Mouse (Mus musculus) left cerebral cortex, postnatal 14 days (tissue): ENCODE data around the gene Ciz1. TPM values are rescaled to one million over a fixed set of nuclear protein-coding genes. Genes with fewer than 3 reads are reported as not detected.
"Not testable (repeated sequence)": the region's sequence is repeated elsewhere in the genome, so short reads cannot be mapped to it uniquely, and the experiment has no call there.

Experiments
- DNase-seq, 2 experiments: peaks; one replicate each; pipeline ENCODE4 v3.0.0; 2021 to 2022; ENCODE audit warnings: low spot score in 2 of 2, mixed read lengths in 1 of 2
- intact Hi-C: fragments of 180-260 bp; cut with DNase I; formaldehyde crosslinking; loops from one replicate; pipeline ENCODE4 v1.15.1; 2025
- total RNA-seq, 2 experiments: library from RNA; stranded (reverse); gene quantifications; 2 replicates each; pipeline ENCODE4 v1.2.3; 2021

Gene Ciz1
- total RNA-seq, 2 experiments from 2014 or later, result 69.5 to 79.0 TPM

GRCm38 (mm10) chr2:32342539-32343350 is 9.4 kb upstream of the Ciz1 start:
- peak; percentile 71 to 76 for DNase-seq
- intact Hi-C loops, result no loop called here

GRCm38 (mm10) chr2:32343351-32343671 is 8.8 kb upstream of the Ciz1 start:
- DNase-seq, result no peak
- intact Hi-C loops, result no loop called here

DNA sequence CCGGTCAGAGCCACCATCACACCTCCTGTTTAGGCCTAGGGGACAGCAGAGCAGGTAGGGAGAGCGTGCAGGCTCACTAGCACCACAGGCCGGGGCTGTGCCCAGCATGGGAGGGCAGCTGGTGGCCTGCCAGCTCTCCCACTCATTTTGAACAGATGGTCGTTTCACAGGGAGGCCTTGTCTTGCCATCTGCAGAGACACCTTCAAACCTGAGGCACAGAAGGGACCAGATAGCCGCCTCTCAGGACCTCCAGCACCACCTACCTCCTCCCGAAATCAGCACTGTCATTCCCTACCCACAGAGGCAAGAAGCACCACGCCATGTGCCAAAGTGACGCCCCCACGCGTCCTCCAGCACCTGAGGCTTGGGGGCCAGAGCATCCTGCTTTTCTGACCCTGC is 8.1 kb upstream of the Ciz1 start:
- no peak for DNase-seq
- intact Hi-C loops, result no loop called here

DNA sequence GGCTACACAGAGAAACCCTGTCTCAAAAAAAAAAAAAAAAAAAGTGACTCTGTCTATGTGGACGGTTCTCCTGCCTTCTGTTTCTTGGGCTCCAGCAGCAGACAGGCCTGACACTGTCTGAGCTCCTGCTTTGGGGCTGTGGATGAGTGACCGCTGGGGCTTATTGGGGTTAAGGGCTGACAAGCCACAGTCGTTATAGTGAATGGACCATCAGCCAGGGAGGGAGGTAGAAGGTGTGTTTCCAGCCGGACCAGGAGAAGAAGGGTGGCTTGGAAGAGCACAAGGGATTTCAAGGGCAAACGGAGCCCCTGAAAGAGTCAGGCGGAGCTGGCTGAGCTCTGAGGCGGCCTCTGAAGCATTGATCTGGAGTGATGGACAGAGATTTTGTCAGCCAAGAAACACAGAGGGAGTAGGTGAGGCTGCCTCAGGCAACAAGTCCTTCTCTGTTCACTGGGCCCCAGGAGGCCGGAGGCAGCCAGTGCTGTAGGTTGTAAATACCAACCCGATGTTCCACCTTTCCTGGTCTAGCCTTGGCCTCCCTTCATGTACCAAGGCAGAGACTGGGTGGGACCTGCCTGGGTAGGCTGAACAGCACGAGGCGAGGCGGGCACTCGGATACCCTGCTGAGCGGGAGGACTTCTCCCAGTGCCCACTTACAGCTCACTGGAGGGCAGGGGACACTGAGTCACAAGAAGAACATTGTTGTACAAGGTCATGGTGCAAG is 7.4 kb upstream of the Ciz1 start:
- no peak for DNase-seq

GRCm38 (mm10) chr2:32347019-32347418 is 5.1 kb upstream of the Ciz1 start:
- intact Hi-C loops, result no loop called here

More for the DNA sequence above, 7.4 kb upstream of the Ciz1 start:
- intact Hi-C loops, result no loop called here

DNA sequence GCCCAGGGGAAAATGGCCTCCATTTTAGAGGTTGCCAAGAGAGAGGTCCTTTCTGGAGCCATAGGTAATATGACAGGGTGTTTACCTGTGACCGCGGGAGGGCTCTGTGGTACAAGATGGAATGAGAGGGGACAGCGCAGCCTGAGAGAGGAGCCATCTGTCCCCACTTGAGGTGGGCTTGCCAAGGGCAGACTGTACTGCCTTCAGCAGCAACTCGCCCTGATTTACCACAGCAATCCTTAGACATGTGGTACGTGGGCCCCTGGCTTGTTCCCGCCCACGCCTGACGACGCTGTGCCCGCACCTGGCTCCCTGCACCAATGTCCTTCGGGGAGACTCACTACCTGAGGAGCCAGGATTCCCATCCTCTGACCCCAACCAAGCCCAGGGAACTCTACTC is 3.8 kb upstream of the Ciz1 start:
- intact Hi-C loops, result no loop called here
- peak; percentile 62 to 70 for DNase-seq

More at GRCm38 (mm10) chr2:32347019-32347418, 5.1 kb upstream of the Ciz1 start:
- no peak for DNase-seq

GRCm38 (mm10) chr2:32349625-32350255 is 2.4 kb upstream of the Ciz1 start:
- peak; percentile 49 to 72 for DNase-seq
- intact Hi-C loops, result no loop called here

- DNase-seq, result no peak
- intact Hi-C loops, result no loop called here
These were observed 1.6 kb upstream of the Ciz1 start for GRCm38 (mm10) chr2:32350471-32351051.

- intact Hi-C loops, result no loop called here
- peak in 1 of 2 experiments; percentile 49 for DNase-seq
These were observed 611 bp upstream of the Ciz1 start for GRCm38 (mm10) chr2:32351471-32351961.

DNA sequence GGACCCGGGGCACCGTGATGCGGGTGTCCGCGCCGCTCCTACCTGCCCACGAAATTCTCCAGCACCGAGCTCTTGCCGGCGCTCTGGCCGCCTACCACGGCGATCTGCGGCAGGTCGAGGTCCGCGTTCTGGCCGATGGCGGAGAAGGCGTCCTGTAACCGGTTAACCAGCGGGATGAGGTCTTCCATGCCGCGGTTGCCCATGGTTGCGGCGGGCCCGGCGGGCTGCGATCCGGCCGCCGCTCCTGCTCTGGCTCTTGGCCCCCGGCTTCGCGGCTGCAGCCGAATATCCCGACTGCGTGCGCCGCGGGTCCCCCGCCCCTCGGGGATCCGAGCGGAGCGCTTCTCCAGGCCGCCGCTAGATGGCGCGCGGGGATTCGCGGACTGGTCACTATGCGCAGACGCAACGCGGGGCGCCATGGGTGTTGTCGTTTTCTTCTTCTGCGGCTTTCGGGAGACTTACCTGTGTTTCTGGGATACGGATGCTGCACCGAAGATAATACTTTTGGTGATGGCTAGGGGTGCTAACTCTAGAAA is 948 bp downstream of the Ciz1 start, which contains the start of gene Dnm1:
TSS of gene Dnm1 (minus strand) at position 332 of the 536 bp plus-strand sequence.
- DNase-seq, result peak; percentile 95 to 96
- intact Hi-C loops, result no loop called here

- intact Hi-C loops, result no loop called here
- DNase-seq, result no peak
These were observed 1.7 kb downstream of the Ciz1 start for GRCm38 (mm10) chr2:32353836-32354235.

GRCm38 (mm10) chr2:32354336-32354895 is 2.3 kb downstream of the Ciz1 start:
- intact Hi-C loops, result no loop called here
- DNase-seq, result no peak

DNA sequence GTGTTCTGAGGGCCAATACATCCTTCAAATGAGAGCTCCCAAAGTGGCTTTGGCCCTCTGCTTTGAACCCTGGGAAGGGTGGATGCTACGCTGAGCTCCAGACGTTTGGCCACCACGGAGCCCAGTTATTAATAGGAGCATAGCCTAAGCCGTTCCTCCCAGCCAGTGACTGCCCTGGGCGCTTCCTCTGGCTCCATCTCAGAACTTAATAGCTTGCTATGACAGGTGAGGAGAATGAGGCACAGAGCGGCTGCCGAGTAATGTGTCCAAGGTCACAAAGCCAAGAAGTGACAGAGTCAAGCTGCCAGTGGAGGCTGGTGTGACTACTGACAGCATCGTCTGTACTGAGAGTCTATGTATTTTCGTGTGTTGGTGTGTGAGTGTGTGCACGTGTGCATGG is 4.1 kb downstream of the Ciz1 start:
- DNase-seq, result no peak

DNA sequence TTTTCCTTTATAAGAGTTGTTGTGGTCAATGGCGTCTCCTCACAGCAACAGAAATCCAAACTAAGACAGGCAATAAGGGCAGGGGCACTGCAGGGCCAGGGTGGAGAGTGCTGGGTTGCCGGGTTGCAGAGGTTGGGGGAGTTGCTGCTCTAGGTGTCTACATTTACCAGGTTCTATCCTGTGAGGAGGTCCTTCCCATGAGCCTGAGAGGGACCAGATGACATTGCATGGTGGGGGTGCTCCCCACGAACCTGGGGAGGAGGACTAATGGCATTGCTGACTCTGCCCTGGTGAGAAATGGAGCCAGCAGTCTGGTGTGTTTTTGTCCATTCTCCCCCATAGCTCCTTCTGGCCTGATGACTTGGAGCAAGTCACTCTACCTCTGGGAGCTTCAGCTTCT is 5.6 kb downstream of the Ciz1 start:
- DNase-seq, result no peak
- intact Hi-C loops, result no loop called here

More for the DNA sequence above, 4.1 kb downstream of the Ciz1 start:
- intact Hi-C loops, result no loop called here

DNA sequence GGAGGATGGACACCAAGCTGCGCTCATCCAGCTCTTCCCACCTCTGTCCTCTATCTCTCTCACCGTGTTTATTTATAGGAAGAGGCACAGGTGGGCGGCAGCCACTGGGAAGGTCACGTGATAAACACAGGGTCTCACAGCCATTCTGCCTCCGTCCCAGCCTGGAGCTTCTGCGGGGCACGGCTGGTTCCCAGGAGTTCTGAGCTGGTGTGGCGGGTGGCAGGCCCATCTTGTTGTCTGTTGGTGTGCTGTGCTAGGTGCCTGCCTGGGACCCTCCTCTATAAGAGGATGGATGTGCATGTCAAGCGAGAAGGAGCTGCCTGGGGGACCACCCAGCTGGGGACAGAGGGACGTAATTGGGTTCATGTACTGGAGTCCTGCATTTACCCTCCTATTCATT is 6.3 kb downstream of the Ciz1 start:
- intact Hi-C loops, result no loop called here
- DNase-seq, result no peak

- intact Hi-C loops, result no loop called here
- DNase-seq, result peak; percentile 86 to 89
These were observed 8.6 kb downstream of the Ciz1 start for GRCm38 (mm10) chr2:32360741-32361140.

DNA sequence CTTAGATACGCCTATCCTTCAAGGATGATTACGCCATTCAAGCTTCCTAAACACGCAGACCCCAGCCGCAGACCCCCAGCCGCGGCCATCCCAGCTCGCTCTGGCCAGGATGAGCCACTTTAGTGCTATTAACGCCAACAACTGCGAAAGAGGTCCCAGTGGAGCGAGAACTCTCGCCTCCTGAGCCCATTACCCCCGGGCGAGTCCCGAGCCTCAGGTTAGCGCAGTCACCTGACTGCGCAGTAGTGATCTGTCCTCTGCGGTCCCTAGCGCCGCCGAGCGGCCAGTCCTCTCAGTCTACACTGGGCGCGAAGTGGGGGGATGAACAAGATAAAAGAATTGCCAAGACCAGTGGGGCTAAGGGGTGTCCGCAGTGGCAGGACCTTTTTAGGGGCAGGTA is 9.3 kb downstream of the Ciz1 start:
- peak; percentile 75 to 77 for DNase-seq
- intact Hi-C loops, result no loop called here

DNA sequence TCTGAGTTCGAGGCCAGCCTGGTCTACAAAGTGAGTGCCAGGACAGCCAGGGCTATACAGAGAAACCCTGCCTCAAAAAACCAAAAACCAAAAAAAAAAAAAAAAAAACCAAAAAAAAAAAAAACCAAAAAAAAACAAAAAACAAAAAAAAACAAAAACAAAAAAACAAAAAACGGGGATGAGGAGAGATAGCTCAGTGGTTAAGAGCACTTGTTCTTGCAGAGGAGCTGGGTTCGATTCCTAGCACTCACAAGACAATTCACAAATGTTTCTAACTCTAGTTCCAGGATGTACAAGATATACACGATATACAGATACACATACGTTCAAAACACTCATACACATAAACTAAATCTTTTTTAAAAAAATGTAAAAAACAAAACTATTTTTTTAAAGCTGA is 10.1 kb downstream of the Ciz1 start:
- intact Hi-C loops, DNase-seq: not testable (repeated sequence)

GRCm38 (mm10) chr2:32362817-32363340 is 10.8 kb downstream of the Ciz1 start:
- peak; percentile 88 to 91 for DNase-seq
- intact Hi-C loops, result no loop called here
